Mouse (Mus musculus) hindbrain, embryonic 14.5 days (tissue): ENCODE measurements at regions not wholly inside any gene's neighbourhood (a gene's known extent, or its start where the extent isn't known, plus 50 kb on each side); places are given as distances from the start of the nearest gene placed in this dataset.

ENCODE experiments used
- ATAC-seq: fragments of 200-750 bp; cut with Nextera tagmentation; 2 replicates; pipeline ENCODE4 v1.8.0; 2017; ENCODE audit warnings: moderate number of reproducible peaks, mild to moderate bottlenecking, moderate TSS enrichment, moderate library complexity; ENCODE audit not compliant: low FRiP score
- DNase-seq: peaks from one replicate; pipeline ENCODE4 v3.0.0-alpha.2; 2015; ENCODE audit warnings: low spot score
- H3K27ac ChIP-seq: fragments of 300-500 bp; sonication (generic); 2 replicates; pipeline ENCODE4 v1.5.1; 2014; ENCODE audit warnings: mild to moderate bottlenecking, moderate library complexity
- H3K27me3 ChIP-seq: fragments of 300-500 bp; sonication (generic); 2 replicates; pipeline ENCODE4 v1.6.1; 2014; ENCODE audit warnings: mild to moderate bottlenecking, low read length, mixed read lengths; ENCODE audit not compliant: control insufficient read depth, insufficient read depth
- H3K36me3 ChIP-seq: fragments of 300-500 bp; sonication (generic); replicated peaks from 2 replicates; pipeline ENCODE4 v1.6.1; 2014; ENCODE audit not compliant: control insufficient read depth, insufficient read depth
- H3K4me1 ChIP-seq: fragments of 300-500 bp; sonication (generic); replicated peaks from 2 replicates; pipeline ENCODE4 v1.6.1; 2014; ENCODE audit warnings: antibody characterized with exemption, low read length, mixed read lengths; ENCODE audit not compliant: control insufficient read depth, insufficient read depth
- H3K4me2 ChIP-seq: fragments of 300-500 bp; sonication (generic); replicated peaks from 2 replicates; pipeline ENCODE4 v1.6.1; 2014; ENCODE audit warnings: mild to moderate bottlenecking, moderate library complexity
- H3K4me3 ChIP-seq: fragments of 300-500 bp; sonication (generic); replicated peaks from 2 replicates; pipeline ENCODE4 v1.5.1; 2014; ENCODE audit warnings: mild to moderate bottlenecking, low read length
- H3K9ac ChIP-seq: fragments of 300-500 bp; sonication (generic); 2 replicates; pipeline ENCODE4 v1.6.1; 2014
- H3K9me3 ChIP-seq: fragments of 300-500 bp; sonication (generic); 2 replicates; pipeline ENCODE4 v1.6.1; 2016; ENCODE audit warnings: low read length; ENCODE audit not compliant: control insufficient read depth
- WGBS: fragments of 180-500 bp; shearing (Covaris S2); extraction: QIAGEN DNeasy Blood & Tissue Kit; methylation state at CpG from one replicate; pipeline ENCODE4 v1.1.7; 2014; 5-methylcytosine and 5-hydroxymethylcytosine counted together

DNA sequence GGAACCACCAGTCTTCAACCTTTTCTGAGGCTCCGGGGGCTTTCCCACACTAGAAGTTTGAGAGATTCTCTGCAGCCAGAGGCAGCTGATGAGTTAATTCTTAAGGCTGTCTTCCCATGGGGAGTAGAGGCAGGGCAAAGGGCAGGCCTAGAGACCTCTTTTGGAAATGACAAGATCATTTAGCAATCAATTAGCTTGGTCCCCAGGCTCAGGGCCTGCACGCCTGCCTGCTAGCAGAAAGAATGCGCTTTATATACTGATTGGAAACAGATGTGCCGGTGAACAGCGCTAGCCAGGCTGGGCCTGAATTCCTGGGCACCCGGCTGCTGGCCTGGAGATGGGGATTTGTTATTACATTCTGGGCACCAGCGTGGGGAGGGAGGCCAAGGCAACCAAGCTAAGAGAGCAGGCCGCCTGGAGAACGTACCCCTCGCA is 156.2 kb downstream of the Utp6 start:
- no peaks in the 10 kb centered on the region for H3K27me3 ChIP-seq
- H3K4me1 ChIP-seq, result peaks cover 17% of the 10 kb centered on the region
- no peak overlapping the region for H3K4me2 ChIP-seq
- 33% methylated on average over 10 of the region's 10 CpGs for WGBS
- H3K4me3 ChIP-seq, result no peak overlapping the region
- DNase-seq (peak; percentile 40), ATAC-seq (peak; percentile 51; the same call in 1 of the 2 replicates)
- no peaks in the 10 kb centered on the region for H3K36me3 ChIP-seq
- no peak overlapping the region for H3K9ac ChIP-seq
- H3K9me3 ChIP-seq, result no peaks in the 10 kb centered on the region
- H3K27ac ChIP-seq, result peak overlapping the region; percentile 51; the same call in 1 of the 2 replicates

DNA sequence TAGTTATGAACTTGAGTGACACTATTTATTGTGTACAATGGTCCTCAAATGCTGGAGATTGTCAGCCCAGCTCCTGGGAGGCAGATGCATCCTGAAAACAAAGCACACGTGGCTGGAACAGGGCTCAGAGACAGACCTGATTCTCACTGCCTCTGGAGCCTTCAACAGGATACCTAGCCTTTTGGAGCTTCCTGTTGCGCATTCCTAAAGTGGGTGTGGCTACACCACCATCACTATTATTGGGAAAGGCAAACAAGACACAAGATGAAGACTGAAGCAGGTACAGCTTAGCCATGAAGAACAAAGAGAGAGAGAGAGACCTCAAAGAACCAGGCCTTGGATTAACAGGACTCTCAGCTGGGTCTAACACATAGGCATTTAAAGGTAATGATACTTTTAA is 158.2 kb downstream of the Utp6 start:
- H3K36me3 ChIP-seq, result no peaks in the 10 kb centered on the region
- H3K4me1 ChIP-seq, result peaks cover 17% of the 10 kb centered on the region
- H3K27me3 ChIP-seq, result no peaks in the 10 kb centered on the region
- ATAC-seq, result no peak
- no peak overlapping the region for H3K4me3 ChIP-seq
- WGBS, result 79% methylated on average over 2 of the region's 2 CpGs
- no peak overlapping the region for H3K9ac ChIP-seq
- H3K4me2 ChIP-seq, result no peak overlapping the region
- DNase-seq, result no peak
- no peak overlapping the region for H3K27ac ChIP-seq
- no peaks in the 10 kb centered on the region for H3K9me3 ChIP-seq

- Histone ChIP-seq H3K4me1 (peaks cover 17% of the 10 kb centered on the region), H3K4me3 (no peak overlapping the region), H3K9me3 (no peaks in the 10 kb centered on the region), H3K27me3 (no peaks in the 10 kb centered on the region), H3K36me3 (no peaks in the 10 kb centered on the region), H3K4me2 (no peak overlapping the region), H3K9ac (no peak overlapping the region), H3K27ac (no peak overlapping the region)
- ATAC-seq, result no peak
- DNase-seq, result no peak
- 62% methylated on average over 5 of the region's 5 CpGs for WGBS
Measured at GRCm38 (mm10) chr11:79803006-79803405, 159.2 kb downstream of the Utp6 start.

GRCm38 (mm10) chr11:79802566-79802965 is 159.6 kb downstream of the Utp6 start:
- Histone ChIP-seq H3K36me3 (no peaks in the 10 kb centered on the region), H3K4me2 (no peak overlapping the region), H3K4me3 (no peak overlapping the region), H3K9me3 (no peaks in the 10 kb centered on the region), H3K27me3 (no peaks in the 10 kb centered on the region), H3K9ac (no peak overlapping the region), H3K27ac (no peak overlapping the region), H3K4me1 (peaks cover 17% of the 10 kb centered on the region)
- DNase-seq (no peak), ATAC-seq (no peak)
- 83% methylated on average over 13 of the region's 13 CpGs for WGBS

GRCm38 (mm10) chr11:79800256-79800655 is 161.9 kb downstream of the Utp6 start:
- H3K9ac ChIP-seq, result no peak overlapping the region
- ATAC-seq (no peak), DNase-seq (no peak)
- no peaks in the 10 kb centered on the region for H3K27me3 ChIP-seq
- no peaks in the 10 kb centered on the region for H3K9me3 ChIP-seq
- WGBS, result 58% methylated on average over 8 of the region's 8 CpGs
- no peak overlapping the region for H3K27ac ChIP-seq
- H3K4me2 ChIP-seq, result no peak overlapping the region
- no peaks in the 10 kb centered on the region for H3K4me1 ChIP-seq
- no peaks in the 10 kb centered on the region for H3K36me3 ChIP-seq
- no peak overlapping the region for H3K4me3 ChIP-seq

DNA sequence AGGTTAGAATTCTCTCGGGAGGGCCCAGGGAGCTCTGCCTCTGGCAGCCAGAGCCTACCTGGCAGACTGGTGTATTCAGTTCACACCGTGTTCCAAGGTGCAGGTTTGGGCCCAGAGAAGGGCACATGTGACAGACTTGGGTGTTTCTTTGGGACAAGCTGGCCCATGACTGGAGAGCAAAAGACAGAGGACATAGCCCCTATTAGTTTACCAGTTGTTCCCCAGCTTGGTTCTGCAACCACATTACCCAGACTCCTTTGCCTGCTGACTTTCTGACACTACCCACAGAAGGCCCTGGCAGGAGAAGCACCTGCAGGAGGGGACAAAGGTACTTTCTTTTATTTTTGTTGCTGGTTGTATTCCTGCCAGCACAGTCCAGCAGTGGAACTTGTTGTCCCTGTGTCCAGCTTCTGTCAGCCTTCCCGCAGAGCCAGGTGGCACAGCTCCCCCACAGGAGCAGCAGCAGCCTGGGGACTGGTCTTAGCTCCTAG is 173.9 kb downstream of the Utp6 start:
- Histone ChIP-seq H3K4me1 (peaks cover 28% of the 10 kb centered on the region; the same call in 1 of the 2 replicates), H3K36me3 (no peaks in the 10 kb centered on the region), H3K4me3 (no peak overlapping the region), H3K4me2 (no peak overlapping the region), H3K9me3 (no peaks in the 10 kb centered on the region), H3K9ac (no peak overlapping the region), H3K27ac (no peak overlapping the region), H3K27me3 (no peaks in the 10 kb centered on the region)
- ATAC-seq (no peak), DNase-seq (no peak)
- 80% methylated on average over 3 of the region's 3 CpGs for WGBS

DNA sequence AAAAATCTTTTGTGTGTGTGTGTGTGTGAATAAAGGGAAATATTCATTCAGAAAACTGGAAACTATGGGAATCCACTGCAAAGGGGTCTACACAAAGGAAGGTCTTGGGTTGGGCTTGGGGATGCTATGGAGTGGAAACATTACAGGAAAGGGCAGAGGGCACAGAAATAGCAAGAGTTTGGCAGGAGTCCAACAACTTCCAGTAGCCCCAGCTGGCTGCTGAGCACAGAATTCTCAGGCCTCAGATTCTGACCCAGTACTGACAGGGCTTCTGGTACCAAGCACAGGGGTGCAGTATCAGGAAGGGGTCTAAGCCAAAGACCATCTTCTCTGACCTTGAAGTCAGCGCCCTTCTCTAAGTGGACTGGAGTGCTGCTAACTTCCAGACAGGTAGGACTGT is 174.4 kb downstream of the Utp6 start:
- H3K4me3 ChIP-seq, result no peak overlapping the region
- no peak overlapping the region for H3K4me2 ChIP-seq
- DNase-seq, result no peak
- no peaks in the 10 kb centered on the region for H3K36me3 ChIP-seq
- ATAC-seq, result no peak
- 84% methylated on average over 1 of the region's 1 CpGs for WGBS
- H3K27ac ChIP-seq, result no peak overlapping the region
- H3K4me1 ChIP-seq, result peaks cover 22% of the 10 kb centered on the region; the same call in 1 of the 2 replicates
- H3K27me3 ChIP-seq, result no peaks in the 10 kb centered on the region
- H3K9ac ChIP-seq, result no peak overlapping the region
- no peaks in the 10 kb centered on the region for H3K9me3 ChIP-seq

DNA sequence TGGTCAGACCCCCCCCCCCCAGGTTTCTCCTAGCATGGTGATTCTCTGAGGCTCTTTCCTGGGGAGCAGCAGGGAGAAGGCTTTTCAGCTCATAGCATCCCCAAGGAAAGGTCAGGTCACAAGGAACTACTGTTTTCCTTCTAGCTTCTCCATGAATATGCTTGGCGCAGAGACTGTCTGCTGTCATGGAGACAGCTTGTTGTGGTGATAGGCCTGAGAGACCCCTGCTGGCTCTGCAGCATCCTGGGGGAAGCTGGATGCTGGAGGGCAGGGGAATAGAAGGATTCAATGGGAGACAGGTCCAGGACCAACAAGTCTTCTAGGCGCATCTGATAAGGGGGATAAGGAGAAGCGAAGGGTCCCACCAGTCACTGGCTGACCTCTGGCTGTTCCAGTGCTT is 178.1 kb downstream of the Utp6 start:
- H3K4me1 ChIP-seq, result peaks cover 15% of the 10 kb centered on the region; the same call in 1 of the 2 replicates
- H3K9me3 ChIP-seq, result no peaks in the 10 kb centered on the region
- no peak overlapping the region for H3K4me3 ChIP-seq
- no peaks in the 10 kb centered on the region for H3K27me3 ChIP-seq
- ATAC-seq (no peak; the same call in 1 of the 2 replicates), DNase-seq (no peak)
- H3K4me2 ChIP-seq, result no peak overlapping the region
- no peaks in the 10 kb centered on the region for H3K36me3 ChIP-seq
- 57% methylated on average over 3 of the region's 3 CpGs for WGBS
- no peak overlapping the region for H3K9ac ChIP-seq
- H3K27ac ChIP-seq, result no peak overlapping the region

DNA sequence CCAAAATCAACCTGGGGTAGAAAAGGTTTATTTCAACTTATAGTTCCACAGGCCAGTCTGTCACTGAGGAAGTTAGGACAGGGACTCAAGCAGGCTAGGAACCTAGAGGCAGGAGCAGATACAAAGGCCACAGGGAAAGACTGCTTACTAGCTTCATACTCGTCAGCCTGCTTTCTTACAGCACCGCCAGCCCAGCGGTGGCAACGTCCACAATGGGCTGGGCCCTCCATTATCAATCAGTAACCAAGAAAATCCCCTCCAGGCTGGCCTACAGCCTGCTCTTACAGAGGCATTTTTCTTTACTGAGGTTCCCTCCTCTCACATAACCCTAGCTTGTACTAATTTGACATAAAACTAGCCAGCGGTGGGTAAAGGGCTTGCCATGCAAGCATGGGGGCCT is 180.2 kb downstream of the Utp6 start:
- no peaks in the 10 kb centered on the region for H3K36me3 ChIP-seq
- DNase-seq (no peak), ATAC-seq (no peak)
- no peak overlapping the region for H3K9ac ChIP-seq
- H3K4me3 ChIP-seq, result no peak overlapping the region
- no peak overlapping the region for H3K4me2 ChIP-seq
- no peaks in the 10 kb centered on the region for H3K27me3 ChIP-seq
- no peaks in the 10 kb centered on the region for H3K9me3 ChIP-seq
- H3K27ac ChIP-seq, result no peak overlapping the region
- H3K4me1 ChIP-seq, result peaks cover 14% of the 10 kb centered on the region
- 51% methylated on average over 5 of the region's 5 CpGs for WGBS

DNA sequence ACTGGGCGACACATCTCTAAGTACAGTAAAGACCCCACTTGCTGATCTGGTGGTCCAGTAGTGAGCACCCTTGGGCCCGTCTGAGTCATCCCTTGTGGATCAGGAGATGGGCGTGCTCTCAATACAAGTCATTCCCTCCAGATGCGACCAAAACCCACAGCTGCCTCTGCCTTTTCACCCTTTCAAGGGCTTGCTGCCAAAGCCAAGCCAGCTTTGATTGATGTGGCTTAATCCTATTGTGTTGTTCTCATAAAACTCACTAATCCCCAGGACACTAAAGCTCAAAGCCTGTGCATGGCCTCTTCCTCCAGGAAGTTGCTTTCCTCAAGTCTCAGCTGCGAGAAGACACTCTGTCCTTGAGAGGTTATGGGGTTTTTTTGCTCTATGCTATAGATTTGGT is 182.4 kb downstream of the Utp6 start:
- H3K36me3 ChIP-seq, result no peaks in the 10 kb centered on the region
- no peak overlapping the region for H3K9ac ChIP-seq
- H3K4me1 ChIP-seq, result peaks cover 14% of the 10 kb centered on the region
- no peak overlapping the region for H3K4me3 ChIP-seq
- H3K9me3 ChIP-seq, result no peaks in the 10 kb centered on the region
- no peak overlapping the region for H3K4me2 ChIP-seq
- 23% methylated on average over 5 of the region's 5 CpGs for WGBS
- DNase-seq (no peak), ATAC-seq (no peak)
- H3K27ac ChIP-seq, result no peak overlapping the region
- no peaks in the 10 kb centered on the region for H3K27me3 ChIP-seq
